In genomic region chr6:93041041-93041440, GRCm38 (mm10) we compare ENCODE assay signal across 12 mouse cellular contexts.
"Had no signal": no experiment of that assay in that cellular context is flagged by ENCODE, and none has a peak within 500 bp of the region (broad histone marks: within the 10 kb centered on the region; RNA-seq: fewer than 3 reads in every experiment).

No protein-coding gene starts in this region.

- H3K36me3 ChIP-seq: limb, embryonic 15.5 days; liver, embryonic 12.5 days; midbrain, embryonic 13.5 days; neural tube, embryonic 15.5 days had no signal

- DNase-seq: kidney, adult 8-10 months; kidney, postnatal 25 days; layer of hippocampus, adult 9-11 months; layer of hippocampus, postnatal 36 days; right cerebral cortex, adult 18-20 months; right cerebral cortex, postnatal 25 days; thymus, postnatal 4 days had no signal

- ATAC-seq: liver, embryonic 12.5 days; midbrain, embryonic 13.5 days had no signal

- H3K4me3 ChIP-seq: limb, embryonic 15.5 days; liver, embryonic 12.5 days; midbrain, embryonic 13.5 days; myocyte; neural tube, embryonic 15.5 days had no signal

- H3K4me2 ChIP-seq: limb, embryonic 15.5 days; liver, embryonic 12.5 days; midbrain, embryonic 13.5 days; neural tube, embryonic 15.5 days had no signal

- H3K4me1 ChIP-seq: limb, embryonic 15.5 days; liver, embryonic 12.5 days; midbrain, embryonic 13.5 days; neural tube, embryonic 15.5 days had no signal

- H3K9ac ChIP-seq: limb, embryonic 15.5 days; liver, embryonic 12.5 days; midbrain, embryonic 13.5 days; neural tube, embryonic 15.5 days had no signal

- H3K27ac ChIP-seq: limb, embryonic 15.5 days; liver, embryonic 12.5 days; midbrain, embryonic 13.5 days; neural tube, embryonic 15.5 days had no signal

- H3K9me3 ChIP-seq: limb, embryonic 15.5 days; liver, embryonic 12.5 days; neural tube, embryonic 15.5 days had no signal

- H3K27me3 ChIP-seq: limb, embryonic 15.5 days; liver, embryonic 12.5 days; midbrain, embryonic 13.5 days; neural tube, embryonic 15.5 days had no signal
